Mouse (Mus musculus): ENCODE data around the gene Anxa8. TPM values are rescaled to one million over a fixed set of nuclear protein-coding genes. Genes with fewer than 3 reads are reported as not detected.
A peak's percentile ranks its signal among the peaks of the same experiment; 100 is the strongest.

Anxa8 gene
- total RNA-seq, 2 experiments from 2014 or later = 2.6 to 3.7 TPM

GRCm38 (mm10) chr14:34114311-34114710 lies 28.5 kb downstream of the Anxa8 start:
- no peak for DNase-seq
- intact Hi-C loops (cut with DNase I) = no loop called here

- peak in 1 of 2 experiments; percentile 21 for DNase-seq
- intact Hi-C loops (cut with DNase I) = no loop called here
Measured at GRCm38 (mm10) chr14:34119046-34119723, 33.4 kb downstream of the Anxa8 start.

- no peak for DNase-seq
Measured at GRCm38 (mm10) chr14:34120016-34120910, 34.5 kb downstream of the Anxa8 start.

GRCm38 (mm10) chr14:34120923-34121351 lies 35.2 kb downstream of the Anxa8 start:
- no peak for DNase-seq
- intact Hi-C loops (cut with DNase I) = no loop called here

More at GRCm38 (mm10) chr14:34120016-34120910, 34.5 kb downstream of the Anxa8 start:
- intact Hi-C loops (cut with DNase I) = no loop called here

GRCm38 (mm10) chr14:34121691-34122090 lies 35.9 kb downstream of the Anxa8 start:
- no peak for DNase-seq
- intact Hi-C loops (cut with DNase I) = no loop called here

- intact Hi-C loops (cut with DNase I) = no loop called here
- DNase-seq = no peak
Measured at GRCm38 (mm10) chr14:34131216-34131615, 45.4 kb downstream of the Anxa8 start.

GRCm38 (mm10) chr14:34135391-34135790 lies 49.6 kb downstream of the Anxa8 start:
- no peak for DNase-seq
- intact Hi-C loops (cut with DNase I) = no loop called here

GRCm38 (mm10) chr14:34139671-34140664 lies 54.2 kb downstream of the Anxa8 start:
- no peak for DNase-seq
- intact Hi-C loops (cut with DNase I) = no loop called here

- intact Hi-C loops (cut with DNase I) = no loop called here
Measured at GRCm38 (mm10) chr14:34142316-34142715, 56.5 kb downstream of the Anxa8 start.

GRCm38 (mm10) chr14:34142915-34143314 lies 57.1 kb downstream of the Anxa8 start:
- DNase-seq = no peak
- intact Hi-C loops (cut with DNase I) = no loop called here

More at GRCm38 (mm10) chr14:34142316-34142715, 56.5 kb downstream of the Anxa8 start:
- no peak for DNase-seq

Other genes with a start within 250 kb of the Anxa8 start
- 1 to 10 TPM; 1.2 to 1.7 TPM for gene Gdf10, start 162.4 kb upstream of the Anxa8 start, total RNA-seq (2021)
- gene Gdf2, start 144.9 kb upstream of the Anxa8 start, total RNA-seq (2021) = under 1 TPM; 0.16 to 0.19 TPM
- not detected for gene Rbp3, start 132.0 kb upstream of the Anxa8 start, total RNA-seq (2021)
- gene Zfp488, start 107.2 kb upstream of the Anxa8 start, total RNA-seq (2021) = not detected
- not detected for gene Gm30083, start 70.8 kb upstream of the Anxa8 start, total RNA-seq (2021)
- gene Gm5460, start 69.2 kb upstream of the Anxa8 start, total RNA-seq (2021) = not detected
- not detected for gene Antxrl, start 33.3 kb upstream of the Anxa8 start, total RNA-seq (2021)
- not detected for gene A630023A22Rik, start 16.8 kb downstream of the Anxa8 start, total RNA-seq (2021)
- gene Npy4r, start 66.5 kb downstream of the Anxa8 start, total RNA-seq (2021) = under 1 TPM; 0.14 TPM
- under 1 TPM; 0.08 to 0.17 TPM for gene Gprin2, start 115.7 kb downstream of the Anxa8 start, total RNA-seq (2021)
- gene Syt15, start 133.6 kb downstream of the Anxa8 start, total RNA-seq (2021) = under 1 TPM; 0.65 to 0.92 TPM
- 1 to 10 TPM; 6.7 to 8.6 TPM for gene Shld2, start 224.5 kb downstream of the Anxa8 start, total RNA-seq (2021)
- 100 to 1,000 TPM; 140 to 154 TPM for gene Glud1, start 224.7 kb downstream of the Anxa8 start, total RNA-seq (2021)